Mouse (Mus musculus) hindbrain, embryonic 11.5 days (tissue): Measurements from ENCODE around the gene Cbx7. TPM values are rescaled to one million over a fixed set of nuclear protein-coding genes. Genes with fewer than 3 reads are reported as not detected.

Experiments
- ATAC-seq: fragments of 200-750 bp; cut with Nextera tagmentation; 2 replicates; pipeline ENCODE4 v1.8.0; 2017; ENCODE audit warnings: mild to moderate bottlenecking, moderate TSS enrichment, moderate library complexity; ENCODE audit not compliant: low FRiP score
- DNase-seq: peaks from one replicate; pipeline ENCODE4 v3.0.0-alpha.2; 2015; ENCODE audit warnings: low spot score
- H3K27ac ChIP-seq: fragments of 300-500 bp; sonication (generic); 2 replicates; pipeline ENCODE4 v1.5.1; 2014; ENCODE audit warnings: mild to moderate bottlenecking, low read depth, low read length
- H3K27me3 ChIP-seq: fragments of 300-500 bp; sonication (generic); 2 replicates; pipeline ENCODE4 v1.6.1; 2014; ENCODE audit warnings: mild to moderate bottlenecking, low read length, moderate library complexity, mixed read lengths; ENCODE audit not compliant: control insufficient read depth, insufficient read depth
- H3K36me3 ChIP-seq: fragments of 300-500 bp; sonication (generic); 2 replicates; pipeline ENCODE4 v1.6.1; 2014; ENCODE audit warnings: mild to moderate bottlenecking, low read length, moderate library complexity, mixed read lengths; ENCODE audit not compliant: control insufficient read depth, insufficient read depth
- H3K4me1 ChIP-seq: fragments of 300-500 bp; sonication (generic); replicated peaks from 2 replicates; pipeline ENCODE4 v1.6.1; 2014; ENCODE audit warnings: low read length, mixed read lengths; ENCODE audit not compliant: control insufficient read depth, insufficient read depth
- H3K4me2 ChIP-seq: fragments of 300-500 bp; sonication (generic); replicated peaks from 2 replicates; pipeline ENCODE4 v1.6.1; 2014; ENCODE audit warnings: mild to moderate bottlenecking, low read depth, low read length
- H3K4me3 ChIP-seq: fragments of 300-500 bp; sonication (generic); 2 replicates; pipeline ENCODE4 v1.5.1; 2014; ENCODE audit warnings: low read depth, low read length
- H3K9ac ChIP-seq: fragments of 300-500 bp; sonication (generic); 2 replicates; pipeline ENCODE4 v1.6.1; 2014; ENCODE audit warnings: low read depth, low read length
- H3K9me3 ChIP-seq: fragments of 300-500 bp; sonication (generic); 2 replicates; pipeline ENCODE4 v1.6.1; 2016; ENCODE audit warnings: low read length; ENCODE audit not compliant: control insufficient read depth
- WGBS: fragments of 180-500 bp; shearing (Covaris S2); extraction: QIAGEN DNeasy Blood & Tissue Kit; methylation state at CpG from one replicate; pipeline ENCODE4 v1.1.7; 2014; 5-methylcytosine and 5-hydroxymethylcytosine counted together
- polyA plus RNA-seq: library from polyadenylated mRNA; unstranded; fragments of >200 nt; fragmentation: Nextera tagmentation; extraction: Ambion mirVana; gene quantifications from 2 replicates; pipeline ENCODE4 v1.2.1, GENCODE M21; 2014

Cbx7 gene
- polyA plus RNA-seq, 1 experiment from 2014 or later, result 1.7 TPM

GRCm38 (mm10) chr15:79929734-79930133 is 41.2 kb downstream of the Cbx7 start:
- ATAC-seq, result no peak
- Histone ChIP-seq H3K4me1 (peaks cover 5% of the 10 kb centered on the region), H3K4me2 (no peak overlapping the region), H3K36me3 (no peaks in the 10 kb centered on the region), H3K27ac (no peak overlapping the region), H3K4me3 (no peak overlapping the region), H3K9me3 (no peaks in the 10 kb centered on the region), H3K27me3 (peaks cover 20% of the 10 kb centered on the region), H3K9ac (no peak overlapping the region)
- no peak for DNase-seq
- WGBS, result 83% methylated on average over 3 of the region's 3 CpGs

- no peak overlapping the region for H3K4me3 ChIP-seq
- H3K4me2 ChIP-seq, result no peak overlapping the region
- WGBS, result 94% methylated on average over 2 of the region's 2 CpGs
- H3K27ac ChIP-seq, result no peak overlapping the region
- DNase-seq (no peak), ATAC-seq (no peak)
- peaks cover 19% of the 10 kb centered on the region for H3K27me3 ChIP-seq
- H3K9me3 ChIP-seq, result no peaks in the 10 kb centered on the region
- H3K4me1 ChIP-seq, result peaks cover 4% of the 10 kb centered on the region
- no peaks in the 10 kb centered on the region for H3K36me3 ChIP-seq
- no peak overlapping the region for H3K9ac ChIP-seq
Observed at GRCm38 (mm10) chr15:79928736-79929135, 42.2 kb downstream of the Cbx7 start.

- H3K27me3 ChIP-seq, result peaks cover 15% of the 10 kb centered on the region
- WGBS, result 91% methylated on average over 3 of the region's 3 CpGs
- no peak overlapping the region for H3K4me3 ChIP-seq
- H3K4me1 ChIP-seq, result peaks cover under 1% of the 10 kb centered on the region; the same call in 1 of the 2 replicates
- H3K27ac ChIP-seq, result no peak overlapping the region
- DNase-seq (no peak), ATAC-seq (no peak)
- no peak overlapping the region; the same call in 1 of the 2 replicates for H3K4me2 ChIP-seq
- no peak overlapping the region for H3K9ac ChIP-seq
- H3K36me3 ChIP-seq, result no peaks in the 10 kb centered on the region
- no peaks in the 10 kb centered on the region for H3K9me3 ChIP-seq
Observed at GRCm38 (mm10) chr15:79928316-79928715, 42.6 kb downstream of the Cbx7 start.

DNA sequence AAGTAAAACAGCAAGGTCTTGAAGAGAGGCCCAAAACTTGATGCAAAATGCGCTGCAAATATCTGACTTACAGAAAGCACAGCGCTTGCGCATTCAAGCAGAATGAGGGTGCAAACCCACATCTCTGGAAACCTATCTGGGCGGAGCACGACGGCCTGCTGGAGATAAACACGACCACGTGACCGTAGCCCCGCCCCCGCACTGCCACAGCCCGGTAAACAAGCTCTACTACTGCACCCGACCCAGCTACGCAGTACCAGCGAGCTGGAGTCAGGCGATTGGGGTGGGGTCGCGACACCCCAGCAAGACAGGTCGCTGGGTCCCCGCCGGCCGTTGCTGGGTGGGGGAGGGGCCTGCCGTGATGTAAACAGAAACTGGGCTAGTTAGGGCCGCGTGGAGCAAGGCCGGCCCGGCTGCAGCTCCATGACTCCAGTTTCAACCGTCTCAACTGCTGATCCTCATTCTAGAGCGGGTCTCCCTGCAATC is 43.2 kb downstream of the Cbx7 start:
- Histone ChIP-seq H3K27ac (no peak overlapping the region), H3K36me3 (no peaks in the 10 kb centered on the region), H3K4me3 (peak overlapping the region; percentile 41), H3K9ac (peak overlapping the region; percentile 43), H3K4me2 (peak overlapping the region; percentile 66), H3K4me1 (no peaks in the 10 kb centered on the region), H3K27me3 (peaks cover 9% of the 10 kb centered on the region), H3K9me3 (no peaks in the 10 kb centered on the region)
- 0% methylated on average over 29 of the region's 29 CpGs for WGBS
- ATAC-seq (peak; percentile 82), DNase-seq (peak; percentile 83)

- no peak for DNase-seq
Observed at GRCm38 (mm10) chr15:79926856-79927416, 44.0 kb downstream of the Cbx7 start.

GRCm38 (mm10) chr15:79919787-79920186 is 51.1 kb downstream of the Cbx7 start:
- Histone ChIP-seq H3K4me1 (no peaks in the 10 kb centered on the region), H3K27me3 (no peaks in the 10 kb centered on the region), H3K4me2 (no peak overlapping the region), H3K4me3 (no peak overlapping the region), H3K9me3 (no peaks in the 10 kb centered on the region), H3K36me3 (no peaks in the 10 kb centered on the region), H3K9ac (no peak overlapping the region), H3K27ac (no peak overlapping the region)
- DNase-seq, result no peak
- WGBS, result 65% methylated on average over 2 of the region's 2 CpGs
- no peak for ATAC-seq

More at GRCm38 (mm10) chr15:79926856-79927416, 44.0 kb downstream of the Cbx7 start:
- WGBS, result 86% methylated on average over 11 of the region's 11 CpGs
- Histone ChIP-seq H3K4me3 (peak overlapping the region; percentile 41; the same call in 1 of the 2 replicates), H3K9ac (peak overlapping the region; percentile 3; the same call in 1 of the 2 replicates), H3K9me3 (no peaks in the 10 kb centered on the region), H3K36me3 (no peaks in the 10 kb centered on the region), H3K27ac (no peak overlapping the region), H3K27me3 (peaks cover 3% of the 10 kb centered on the region), H3K4me2 (peak overlapping the region; percentile 66; the same call in 1 of the 2 replicates), H3K4me1 (no peaks in the 10 kb centered on the region)
- no peak for ATAC-seq

DNA sequence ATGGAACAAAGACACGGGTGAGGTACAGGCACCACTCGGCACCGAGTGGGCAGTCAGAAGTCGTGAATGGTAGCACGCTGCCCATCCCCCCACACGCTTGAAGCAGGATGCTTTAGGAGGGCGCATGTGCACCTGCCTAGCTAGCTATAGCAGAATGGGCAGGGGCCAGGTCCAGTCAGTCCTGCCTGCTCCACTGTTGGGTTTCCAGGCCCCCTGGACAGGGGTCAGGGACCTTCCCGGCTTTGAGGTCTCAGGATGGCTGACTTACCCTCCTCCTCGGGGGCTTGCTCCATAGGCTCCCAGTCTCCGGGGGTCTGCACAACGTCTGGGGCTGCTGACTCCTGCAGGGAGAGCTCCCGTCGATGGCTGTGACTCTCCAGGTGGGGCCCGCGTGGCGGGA is 52.4 kb downstream of the Cbx7 start:
- ATAC-seq, result no peak
- H3K9me3 ChIP-seq, result no peaks in the 10 kb centered on the region
- no peaks in the 10 kb centered on the region for H3K27me3 ChIP-seq
- H3K27ac ChIP-seq, result no peak overlapping the region
- H3K36me3 ChIP-seq, result no peaks in the 10 kb centered on the region
- no peaks in the 10 kb centered on the region for H3K4me1 ChIP-seq
- H3K4me3 ChIP-seq, result no peak overlapping the region
- DNase-seq, result no peak
- no peak overlapping the region for H3K9ac ChIP-seq
- no peak overlapping the region for H3K4me2 ChIP-seq
- 90% methylated on average over 16 of the region's 16 CpGs for WGBS

DNA sequence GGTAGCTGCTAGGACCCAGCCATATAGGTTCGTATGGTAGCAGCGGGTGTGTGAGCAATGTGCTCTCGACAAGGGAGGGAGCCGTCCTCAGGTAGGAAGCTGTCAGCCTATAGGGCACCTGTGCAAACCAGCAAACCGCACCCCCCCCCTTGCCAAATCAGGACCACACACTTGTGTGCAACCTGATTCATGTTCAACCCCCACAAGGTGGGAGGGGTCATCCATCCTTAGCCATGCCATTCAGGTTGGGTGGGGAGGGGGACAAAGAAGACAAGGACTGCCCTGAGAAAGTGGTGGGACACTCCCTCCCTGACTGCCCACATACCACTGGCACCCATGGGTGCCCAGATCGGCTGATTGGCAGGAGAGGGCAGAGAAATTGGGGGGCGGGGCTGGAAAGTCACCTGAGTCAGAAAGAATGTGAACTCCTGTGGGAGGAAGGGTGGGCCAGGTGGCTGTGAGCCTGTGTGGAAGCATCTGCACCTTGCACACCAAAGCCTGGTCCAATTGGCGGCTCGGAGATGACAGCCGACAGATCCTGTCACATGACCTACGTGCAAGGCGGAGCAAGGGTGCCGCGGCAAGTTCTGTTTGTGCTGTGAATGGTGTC is 53.7 kb downstream of the Cbx7 start:
- no peak for ATAC-seq
- H3K27ac ChIP-seq, result no peak overlapping the region

GRCm38 (mm10) chr15:79916150-79916549 is 54.8 kb downstream of the Cbx7 start:
- WGBS, result 70% methylated on average over 5 of the region's 5 CpGs
- H3K9me3 ChIP-seq, result no peaks in the 10 kb centered on the region
- DNase-seq (no peak), ATAC-seq (no peak)
- no peak overlapping the region for H3K4me3 ChIP-seq
- no peaks in the 10 kb centered on the region for H3K27me3 ChIP-seq
- no peak overlapping the region for H3K9ac ChIP-seq
- H3K36me3 ChIP-seq, result no peaks in the 10 kb centered on the region
- H3K4me1 ChIP-seq, result no peaks in the 10 kb centered on the region
- no peak overlapping the region for H3K27ac ChIP-seq
- no peak overlapping the region for H3K4me2 ChIP-seq

More for the DNA sequence above, 53.7 kb downstream of the Cbx7 start:
- no peak overlapping the region for H3K9ac ChIP-seq
- H3K4me2 ChIP-seq, result no peak overlapping the region
- H3K4me3 ChIP-seq, result no peak overlapping the region
- H3K27me3 ChIP-seq, result no peaks in the 10 kb centered on the region
- no peaks in the 10 kb centered on the region for H3K4me1 ChIP-seq
- 94% methylated on average over 14 of the region's 14 CpGs for WGBS
- H3K36me3 ChIP-seq, result no peaks in the 10 kb centered on the region
- H3K9me3 ChIP-seq, result no peaks in the 10 kb centered on the region
- no peak for DNase-seq
